Mouse (Mus musculus): Measurements from ENCODE around the gene Prkcq. TPM values are rescaled to one million over a fixed set of nuclear protein-coding genes. Genes with fewer than 3 reads are reported as not detected.

The Prkcq gene
- polyA plus RNA-seq, 1 experiment: 180 TPM

DNA sequence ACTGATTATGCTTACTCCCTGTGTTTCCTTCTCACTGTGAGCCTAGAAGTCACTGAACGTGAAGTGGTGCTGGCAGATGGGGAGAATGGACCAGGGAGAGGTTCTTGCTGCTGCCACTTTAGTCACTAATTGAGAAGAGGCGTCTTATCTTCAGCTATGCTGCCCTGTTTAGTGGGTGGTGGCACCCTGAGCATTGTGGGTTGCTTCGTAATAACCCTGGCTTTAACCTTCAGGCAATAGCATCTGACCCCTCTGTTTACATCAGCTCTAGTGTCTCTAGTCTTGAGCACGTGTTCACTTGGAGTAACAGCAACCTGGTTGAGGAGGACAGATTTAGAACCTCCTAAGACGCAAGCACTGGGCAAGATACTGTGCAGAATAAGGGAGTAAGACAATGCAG, 44.9 kb downstream of the Prkcq start:
- Histone ChIP-seq H3K36me3 (ENCODE audit: control insufficient read depth, insufficient read depth, low read length) (no peaks in the 10 kb centered on the region), H3K27me3 (ENCODE audit: control insufficient read depth, insufficient read depth, low read length) (no peaks in the 10 kb centered on the region), H3K4me3 (ENCODE audit: control insufficient read depth, low read depth, low read length) (no peak overlapping the region), H3K27ac (ENCODE audit: control insufficient read depth, insufficient read depth, low read depth, low read length) (no peak overlapping the region), H3K4me1 (ENCODE audit: control insufficient read depth, insufficient read depth, low read length) (no peaks in the 10 kb centered on the region)
- no peak for TF ChIP-seq POLR2A (IDR thresholded peaks at IDR 0.05; ENCODE audit: control insufficient read depth, low read depth, low read length)
- no peak for TF ChIP-seq CTCF (IDR thresholded peaks at IDR 0.05; ENCODE audit: control insufficient read depth, insufficient read depth, insufficient replicate concordance, low read depth, low read length)

DNA sequence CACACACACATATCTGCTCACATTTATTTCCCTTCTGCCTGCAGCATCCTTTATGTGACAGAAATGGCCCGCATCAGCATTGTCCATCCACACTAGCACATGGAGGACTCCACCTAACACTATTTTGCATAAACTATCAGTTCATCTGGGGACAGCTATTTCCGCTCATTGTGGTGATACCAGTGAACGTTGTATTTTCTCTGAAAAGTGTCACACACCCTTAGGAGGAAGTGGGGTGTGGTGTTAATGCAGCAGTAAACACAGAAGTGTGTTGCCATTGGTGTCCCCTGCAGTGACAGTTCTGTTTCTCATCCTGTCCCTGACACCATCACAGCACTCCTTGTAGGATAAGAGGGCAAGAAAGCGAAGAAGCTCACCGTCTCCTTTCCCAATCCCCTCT, 46.2 kb downstream of the Prkcq start:
- Histone ChIP-seq H3K4me1 (ENCODE audit: control insufficient read depth, insufficient read depth, low read length) (no peaks in the 10 kb centered on the region), H3K27me3 (ENCODE audit: control insufficient read depth, insufficient read depth, low read length) (no peaks in the 10 kb centered on the region), H3K4me3 (ENCODE audit: control insufficient read depth, low read depth, low read length) (no peak overlapping the region), H3K27ac (ENCODE audit: control insufficient read depth, insufficient read depth, low read depth, low read length) (no peak overlapping the region), H3K36me3 (ENCODE audit: control insufficient read depth, insufficient read depth, low read length) (no peaks in the 10 kb centered on the region)
- TF ChIP-seq POLR2A (IDR thresholded peaks at IDR 0.05; ENCODE audit: control insufficient read depth, low read depth, low read length): no peak
- TF ChIP-seq CTCF (IDR thresholded peaks at IDR 0.05; ENCODE audit: control insufficient read depth, insufficient read depth, insufficient replicate concordance, low read depth, low read length): no peak

DNA sequence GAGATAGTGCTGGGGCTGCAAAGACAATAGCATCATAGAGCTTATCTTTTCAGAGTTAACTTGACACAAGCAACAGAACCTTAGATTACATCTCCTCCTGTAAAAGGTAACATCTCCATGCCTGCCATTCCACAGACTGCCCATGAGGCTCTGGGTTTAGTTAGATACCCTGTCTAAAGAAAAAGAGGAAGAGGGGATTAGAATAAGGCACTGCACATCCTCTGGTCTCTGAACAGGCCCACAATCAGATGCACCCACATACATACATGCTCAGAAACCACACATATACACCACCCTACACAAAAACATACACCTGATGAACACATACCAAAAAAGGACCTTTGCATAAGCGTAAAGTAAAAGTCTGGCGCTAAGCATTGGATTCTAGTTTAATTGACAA, 47.4 kb downstream of the Prkcq start:
- H3K27ac ChIP-seq (ENCODE audit: control insufficient read depth, insufficient read depth, low read depth, low read length): no peak overlapping the region
- TF ChIP-seq POLR2A (IDR thresholded peaks at IDR 0.05; ENCODE audit: control insufficient read depth, low read depth, low read length) (no peak), CTCF (IDR thresholded peaks at IDR 0.05; ENCODE audit: control insufficient read depth, insufficient read depth, insufficient replicate concordance, low read depth, low read length) (no peak)
- no peak overlapping the region for H3K4me3 ChIP-seq (ENCODE audit: control insufficient read depth, low read depth, low read length)
- no peaks in the 10 kb centered on the region for H3K36me3 ChIP-seq (ENCODE audit: control insufficient read depth, insufficient read depth, low read length)
- H3K27me3 ChIP-seq (ENCODE audit: control insufficient read depth, insufficient read depth, low read length): no peaks in the 10 kb centered on the region
- no peaks in the 10 kb centered on the region for H3K4me1 ChIP-seq (ENCODE audit: control insufficient read depth, insufficient read depth, low read length)

DNA sequence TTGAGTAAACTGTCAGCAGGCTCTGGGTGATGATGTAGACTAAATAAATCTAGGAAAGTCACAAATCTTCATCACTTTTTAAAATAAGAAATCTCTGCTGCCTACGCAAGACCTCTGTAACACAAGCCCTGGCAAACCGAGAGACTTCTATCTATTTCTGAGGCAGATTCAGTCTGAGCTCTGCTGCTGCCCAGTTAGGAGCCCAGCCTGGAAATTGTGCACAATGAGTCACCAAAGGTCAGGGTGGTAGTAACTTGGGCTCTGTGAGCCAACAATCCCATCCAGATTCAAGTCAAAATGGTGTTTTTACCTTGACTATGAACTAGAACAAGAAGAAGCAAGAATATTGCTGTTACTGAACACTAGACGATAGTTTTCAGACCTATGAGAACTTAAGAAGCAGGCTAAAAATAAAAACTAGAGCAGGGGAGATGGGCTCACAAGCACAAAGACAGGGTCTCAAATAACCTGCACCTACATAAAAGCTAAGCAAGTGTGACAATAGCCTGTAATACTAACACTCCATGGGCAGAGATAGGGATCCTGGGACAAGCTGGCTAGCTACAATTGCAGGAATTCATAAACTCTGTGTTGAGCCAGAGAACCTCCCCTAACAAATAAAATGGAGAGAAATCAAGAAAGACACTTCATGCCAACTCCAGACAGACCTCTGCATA, 53.0 kb downstream of the Prkcq start:
- Histone ChIP-seq H3K36me3 (ENCODE audit: control insufficient read depth, insufficient read depth, low read length) (no peaks in the 10 kb centered on the region), H3K27me3 (ENCODE audit: control insufficient read depth, insufficient read depth, low read length) (no peaks in the 10 kb centered on the region), H3K4me3 (ENCODE audit: control insufficient read depth, low read depth, low read length) (no peak overlapping the region), H3K4me1 (ENCODE audit: control insufficient read depth, insufficient read depth, low read length) (no peaks in the 10 kb centered on the region), H3K27ac (ENCODE audit: control insufficient read depth, insufficient read depth, low read depth, low read length) (no peak overlapping the region)
- TF ChIP-seq POLR2A (IDR thresholded peaks at IDR 0.05; ENCODE audit: control insufficient read depth, low read depth, low read length) (no peak), CTCF (IDR thresholded peaks at IDR 0.05; ENCODE audit: control insufficient read depth, insufficient read depth, insufficient replicate concordance, low read depth, low read length) (no peak)

DNA sequence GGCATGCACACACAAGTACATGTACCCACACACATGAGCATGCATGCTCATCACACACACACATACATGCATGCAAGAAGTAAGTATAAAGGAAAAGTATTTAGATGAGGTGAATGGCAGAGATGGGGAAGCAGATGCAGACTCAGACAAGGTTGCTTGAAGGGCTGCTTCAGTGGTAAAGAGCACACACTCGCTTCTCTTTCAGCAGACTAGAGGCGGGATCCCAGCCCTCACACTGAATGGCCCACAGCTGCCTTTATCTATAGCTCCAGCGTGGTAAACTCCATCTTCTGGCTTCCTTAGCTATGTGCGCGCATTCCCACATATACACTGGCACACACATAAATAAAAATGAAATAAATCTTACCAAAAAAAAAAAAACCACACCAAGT, 53.6 kb downstream of the Prkcq start:
- no peak overlapping the region for H3K4me3 ChIP-seq (ENCODE audit: control insufficient read depth, low read depth, low read length)
- TF ChIP-seq POLR2A (IDR thresholded peaks at IDR 0.05; ENCODE audit: control insufficient read depth, low read depth, low read length) (no peak), CTCF (IDR thresholded peaks at IDR 0.05; ENCODE audit: control insufficient read depth, insufficient read depth, insufficient replicate concordance, low read depth, low read length) (no peak)

DNA sequence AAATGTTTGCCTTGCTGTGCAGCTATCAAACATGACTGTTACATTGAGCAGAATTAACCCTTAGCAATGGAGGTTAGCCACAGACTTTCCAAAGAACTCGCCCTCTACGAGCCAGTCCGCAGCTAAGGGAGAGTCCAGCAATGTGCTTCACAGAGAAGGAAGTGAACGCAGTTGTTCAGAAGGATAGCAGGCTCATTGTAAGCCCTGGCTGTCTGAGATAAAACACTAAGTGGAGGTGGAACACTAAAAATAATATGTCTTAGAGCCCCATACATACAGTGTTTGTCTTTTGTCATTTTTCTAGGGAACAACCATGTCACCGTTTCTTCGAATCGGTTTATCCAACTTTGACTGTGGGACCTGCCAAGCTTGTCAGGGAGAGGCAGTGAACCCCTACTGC, 54.6 kb downstream of the Prkcq start:
- H3K27me3 ChIP-seq (ENCODE audit: control insufficient read depth, insufficient read depth, low read length): no peaks in the 10 kb centered on the region
- H3K4me1 ChIP-seq (ENCODE audit: control insufficient read depth, insufficient read depth, low read length): no peaks in the 10 kb centered on the region
- TF ChIP-seq CTCF (IDR thresholded peaks at IDR 0.05; ENCODE audit: control insufficient read depth, insufficient read depth, insufficient replicate concordance, low read depth, low read length) (no peak), POLR2A (IDR thresholded peaks at IDR 0.05; ENCODE audit: control insufficient read depth, low read depth, low read length) (no peak)
- no peak overlapping the region for H3K4me3 ChIP-seq (ENCODE audit: control insufficient read depth, low read depth, low read length)
- H3K27ac ChIP-seq (ENCODE audit: control insufficient read depth, insufficient read depth, low read depth, low read length): no peak overlapping the region
- no peaks in the 10 kb centered on the region for H3K36me3 ChIP-seq (ENCODE audit: control insufficient read depth, insufficient read depth, low read length)

More for the DNA sequence above, 53.6 kb downstream of the Prkcq start:
- no peaks in the 10 kb centered on the region for H3K36me3 ChIP-seq (ENCODE audit: control insufficient read depth, insufficient read depth, low read length)
- H3K27ac ChIP-seq (ENCODE audit: control insufficient read depth, insufficient read depth, low read depth, low read length): no peak overlapping the region
- H3K4me1 ChIP-seq (ENCODE audit: control insufficient read depth, insufficient read depth, low read length): no peaks in the 10 kb centered on the region
- H3K27me3 ChIP-seq (ENCODE audit: control insufficient read depth, insufficient read depth, low read length): no peaks in the 10 kb centered on the region

DNA sequence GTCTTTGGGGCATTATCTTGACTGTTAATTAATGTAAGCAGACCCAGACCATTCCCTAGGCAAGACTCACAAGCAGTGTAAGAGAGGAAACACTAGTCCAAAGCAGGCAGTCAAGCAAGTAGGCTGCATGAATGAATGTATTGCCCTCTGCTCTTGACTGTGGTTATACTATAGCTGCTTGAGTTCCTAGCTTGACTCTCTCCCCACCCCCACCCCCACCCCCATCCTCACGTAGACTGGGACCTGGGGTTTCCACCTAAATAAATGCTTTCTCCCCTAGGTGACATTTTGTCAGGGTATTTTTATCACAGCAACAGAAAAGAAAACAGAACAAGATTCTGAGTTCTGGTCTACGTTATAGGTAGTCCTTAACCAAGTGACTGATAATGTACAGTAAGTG, 57.2 kb downstream of the Prkcq start:
- TF ChIP-seq CTCF (IDR thresholded peaks at IDR 0.05; ENCODE audit: control insufficient read depth, insufficient read depth, insufficient replicate concordance, low read depth, low read length): no peak
- no peak for TF ChIP-seq POLR2A (IDR thresholded peaks at IDR 0.05; ENCODE audit: control insufficient read depth, low read depth, low read length)
- Histone ChIP-seq H3K27ac (ENCODE audit: control insufficient read depth, insufficient read depth, low read depth, low read length) (no peak overlapping the region), H3K4me1 (ENCODE audit: control insufficient read depth, insufficient read depth, low read length) (no peaks in the 10 kb centered on the region), H3K27me3 (ENCODE audit: control insufficient read depth, insufficient read depth, low read length) (no peaks in the 10 kb centered on the region), H3K36me3 (ENCODE audit: control insufficient read depth, insufficient read depth, low read length) (no peaks in the 10 kb centered on the region), H3K4me3 (ENCODE audit: control insufficient read depth, low read depth, low read length) (no peak overlapping the region)
